Mouse (Mus musculus) heart, embryonic 14.5 days (tissue): ENCODE results near the gene Tctn1. TPM values are rescaled to one million over a fixed set of nuclear protein-coding genes. Genes with fewer than 3 reads are reported as not detected.

Experiments used
- ATAC-seq: fragments of 200-750 bp; cut with Nextera tagmentation; 2 replicates; pipeline ENCODE4 v1.8.0; 2017; ENCODE audit warnings: low read depth, moderate TSS enrichment; ENCODE audit not compliant: insufficient number of reproducible peaks, insufficient read depth, low FRiP score
- H3K27ac ChIP-seq, 2 experiments: fragments of 200-500 bp in 1 of 2; fragments of 300-500 bp in 1 of 2; sonication (generic) in 1 of 2; replicated peaks in 1 of 2; 2 replicates each; pipeline ENCODE4 v1.5.1; 2012 to 2014; ENCODE audit warnings: low read depth in 2 of 2, low read length in 2 of 2, control low read depth in 1 of 2, mild to moderate bottlenecking in 1 of 2, mixed read lengths in 1 of 2; ENCODE audit not compliant: control insufficient read depth in 1 of 2, insufficient read depth in 1 of 2
- H3K27me3 ChIP-seq: fragments of 300-500 bp; sonication (generic); 2 replicates; pipeline ENCODE4 v1.6.1; 2014; ENCODE audit warnings: mild to moderate bottlenecking, low read length, control low read depth; ENCODE audit not compliant: control insufficient read depth, insufficient read depth
- H3K36me3 ChIP-seq: fragments of 300-500 bp; sonication (generic); 2 replicates; pipeline ENCODE4 v1.6.1; 2014; ENCODE audit warnings: mild to moderate bottlenecking, control low read depth, low read length, mixed read lengths; ENCODE audit not compliant: control insufficient read depth, insufficient read depth
- H3K4me1 ChIP-seq, 2 experiments: fragments of 200-500 bp in 1 of 2; fragments of 300-500 bp in 1 of 2; sonication (generic) in 1 of 2; 2 replicates each; pipeline ENCODE4 v1.6.1; 2012 to 2014; ENCODE audit warnings: low read length in 2 of 2, control low read depth in 1 of 2, mixed read lengths in 1 of 2; ENCODE audit not compliant: control insufficient read depth in 2 of 2, insufficient read depth in 2 of 2
- H3K4me2 ChIP-seq: fragments of 300-500 bp; sonication (generic); 2 replicates; pipeline ENCODE4 v1.6.1; 2014; ENCODE audit warnings: mild to moderate bottlenecking, low read length
- H3K4me3 ChIP-seq, 2 experiments: fragments of 200-500 bp in 1 of 2; fragments of 300-500 bp in 1 of 2; sonication (generic) in 1 of 2; 2 replicates each; pipeline ENCODE4 v1.5.1; 2012 to 2014; ENCODE audit warnings: low read length in 2 of 2, mild to moderate bottlenecking in 2 of 2, control low read depth in 1 of 2, low read depth in 1 of 2, moderate library complexity in 1 of 2; ENCODE audit not compliant: control insufficient read depth in 1 of 2, insufficient read depth in 1 of 2
- H3K9ac ChIP-seq: fragments of 300-500 bp; sonication (generic); 2 replicates; pipeline ENCODE4 v1.6.1; 2014; ENCODE audit warnings: mild to moderate bottlenecking, low read length
- H3K9me3 ChIP-seq: fragments of 300-500 bp; sonication (generic); 2 replicates; pipeline ENCODE4 v1.6.1; 2016; ENCODE audit warnings: low read length, control low read depth; ENCODE audit not compliant: control insufficient read depth
- WGBS: fragments of 180-500 bp; shearing (Covaris S2); extraction: QIAGEN DNeasy Blood & Tissue Kit; methylation state at CpG from one replicate; pipeline ENCODE4 v1.1.7; 2014; 5-methylcytosine and 5-hydroxymethylcytosine counted together
- polyA plus RNA-seq: library from polyadenylated mRNA; unstranded; fragments of >200 nt; fragmentation: Nextera tagmentation; extraction: Ambion mirVana; gene quantifications from 2 replicates; pipeline ENCODE4 v1.2.1, GENCODE M21; 2014

Gene Tctn1
- polyA plus RNA-seq, 1 experiment from 2014 or later = 3.4 TPM

- 59% methylated on average over 2 of the region's 2 CpGs for WGBS
- no peaks in the 10 kb centered on the region for H3K27me3 ChIP-seq
- no peak for ATAC-seq
- peaks cover 0 to 3% of the 10 kb centered on the region in 2 experiments; a peak in 1 of 4 replicates for H3K4me1 ChIP-seq
- H3K9me3 ChIP-seq = no peaks in the 10 kb centered on the region
- H3K4me2 ChIP-seq = no peak overlapping the region
- no peaks in the 10 kb centered on the region for H3K36me3 ChIP-seq
- H3K9ac ChIP-seq = no peak overlapping the region
- no peak overlapping the region for H3K4me3 ChIP-seq
- H3K27ac ChIP-seq = no peak overlapping the region
These were observed 60.1 kb downstream of the Tctn1 start for GRCm38 (mm10) chr5:122204180-122204579.

- no peak for ATAC-seq
- 82% methylated on average over 6 of the region's 6 CpGs for WGBS
- Histone ChIP-seq H3K36me3 (no peaks in the 10 kb centered on the region), H3K4me3 (no peak overlapping the region), H3K4me2 (no peak overlapping the region), H3K9me3 (no peaks in the 10 kb centered on the region), H3K27ac (no peak overlapping the region), H3K9ac (no peak overlapping the region), H3K4me1 (no peaks in the 10 kb centered on the region), H3K27me3 (no peaks in the 10 kb centered on the region)
These were observed 62.4 kb downstream of the Tctn1 start for GRCm38 (mm10) chr5:122201904-122202303.

- Histone ChIP-seq H3K36me3 (no peaks in the 10 kb centered on the region), H3K27me3 (no peaks in the 10 kb centered on the region), H3K4me1 (no peaks in the 10 kb centered on the region), H3K4me2 (no peak overlapping the region), H3K27ac (no peak overlapping the region), H3K4me3 (no peak overlapping the region), H3K9me3 (no peaks in the 10 kb centered on the region), H3K9ac (no peak overlapping the region)
- WGBS = 87% methylated on average over 4 of the region's 4 CpGs
- no peak for ATAC-seq
These were observed 63.4 kb downstream of the Tctn1 start for GRCm38 (mm10) chr5:122200872-122201271.

GRCm38 (mm10) chr5:122192347-122192746 is 71.9 kb downstream of the Tctn1 start:
- ATAC-seq = no peak
- no peak overlapping the region for H3K4me2 ChIP-seq
- WGBS = 37% methylated on average over 3 of the region's 4 CpGs
- no peaks in the 10 kb centered on the region for H3K36me3 ChIP-seq
- H3K9ac ChIP-seq = no peak overlapping the region
- no peaks in the 10 kb centered on the region for H3K4me1 ChIP-seq
- no peaks in the 10 kb centered on the region for H3K9me3 ChIP-seq
- no peak overlapping the region for H3K4me3 ChIP-seq
- no peaks in the 10 kb centered on the region for H3K27me3 ChIP-seq
- no peak overlapping the region for H3K27ac ChIP-seq

GRCm38 (mm10) chr5:122191269-122192063 is 72.8 kb downstream of the Tctn1 start:
- 74% methylated on average over 12 of the region's 12 CpGs for WGBS
- H3K27me3 ChIP-seq = no peaks in the 10 kb centered on the region
- H3K4me3 ChIP-seq = no peak overlapping the region
- no peak overlapping the region for H3K4me2 ChIP-seq
- no peaks in the 10 kb centered on the region for H3K36me3 ChIP-seq
- H3K9ac ChIP-seq = no peak overlapping the region
- ATAC-seq = no peak
- H3K9me3 ChIP-seq = no peaks in the 10 kb centered on the region
- H3K4me1 ChIP-seq = no peaks in the 10 kb centered on the region
- no peak overlapping the region for H3K27ac ChIP-seq

- no peak for ATAC-seq
- Histone ChIP-seq H3K36me3 (no peaks in the 10 kb centered on the region), H3K9ac (no peak overlapping the region), H3K27me3 (no peaks in the 10 kb centered on the region), H3K4me3 (no peak overlapping the region), H3K4me2 (no peak overlapping the region), H3K27ac (no peak overlapping the region), H3K9me3 (no peaks in the 10 kb centered on the region), H3K4me1 (no peaks in the 10 kb centered on the region)
- WGBS = 57% methylated on average over 7 of the region's 7 CpGs
These were observed 73.8 kb downstream of the Tctn1 start for GRCm38 (mm10) chr5:122190465-122190864.

GRCm38 (mm10) chr5:122189115-122189514 is 75.1 kb downstream of the Tctn1 start:
- H3K27ac ChIP-seq = no peak overlapping the region
- 46% methylated on average over 3 of the region's 3 CpGs for WGBS

More at GRCm38 (mm10) chr5:122189115-122189514, 75.1 kb downstream of the Tctn1 start:
- ATAC-seq = no peak
- Histone ChIP-seq H3K4me2 (no peak overlapping the region), H3K4me1 (no peaks in the 10 kb centered on the region), H3K9ac (no peak overlapping the region), H3K36me3 (no peaks in the 10 kb centered on the region), H3K9me3 (no peaks in the 10 kb centered on the region), H3K4me3 (no peak overlapping the region), H3K27me3 (no peaks in the 10 kb centered on the region)
